Mouse (Mus musculus) kidney, adult 18-20 months (tissue): ENCODE measurements around the gene Hal.
A peak's percentile ranks its signal among the peaks of the same experiment; 100 is the strongest.

ENCODE experiments used
- DNase-seq: peaks from one replicate; pipeline ENCODE4 v3.0.0; 2021

The Hal gene

DNA sequence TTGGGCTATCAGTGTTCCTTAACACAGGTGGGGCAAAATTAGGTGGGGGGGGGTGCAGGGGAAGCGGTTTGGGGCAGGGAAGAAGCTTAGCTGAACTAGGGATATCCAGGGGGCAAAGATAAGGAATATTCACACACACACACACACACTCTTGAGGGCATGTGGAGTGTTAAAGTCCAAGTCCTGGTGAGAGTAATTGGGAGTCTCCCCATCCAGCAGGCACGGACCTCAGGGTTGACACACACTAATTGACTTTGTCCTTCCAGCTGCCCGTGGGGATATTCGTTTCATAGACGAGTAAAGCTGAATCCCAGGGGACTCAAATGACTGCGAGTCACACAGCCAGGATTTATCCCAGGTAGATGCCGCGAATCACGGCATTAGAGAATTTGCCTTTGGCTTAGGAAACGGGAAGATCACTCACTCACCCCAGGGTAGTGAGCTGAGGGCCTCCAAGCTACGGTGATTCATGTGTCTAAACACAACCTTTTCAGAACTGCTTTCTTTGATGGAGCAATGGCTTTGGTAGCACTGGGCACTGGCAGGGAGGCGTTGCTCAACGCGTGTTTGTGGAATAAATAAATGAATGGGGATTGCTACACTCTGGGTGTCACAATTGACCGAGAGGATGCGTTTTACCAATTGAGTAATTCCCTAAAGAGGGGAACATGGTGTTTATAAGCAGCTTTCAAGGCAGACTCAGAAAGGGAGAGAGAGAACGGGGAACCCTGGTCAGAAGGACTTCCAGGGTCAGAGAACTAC, at the start of gene Hal:
Gene Hal, plus strand, starts transcription at position 703 of the 762 bp plus-strand sequence.
- no peak for DNase-seq

DNA sequence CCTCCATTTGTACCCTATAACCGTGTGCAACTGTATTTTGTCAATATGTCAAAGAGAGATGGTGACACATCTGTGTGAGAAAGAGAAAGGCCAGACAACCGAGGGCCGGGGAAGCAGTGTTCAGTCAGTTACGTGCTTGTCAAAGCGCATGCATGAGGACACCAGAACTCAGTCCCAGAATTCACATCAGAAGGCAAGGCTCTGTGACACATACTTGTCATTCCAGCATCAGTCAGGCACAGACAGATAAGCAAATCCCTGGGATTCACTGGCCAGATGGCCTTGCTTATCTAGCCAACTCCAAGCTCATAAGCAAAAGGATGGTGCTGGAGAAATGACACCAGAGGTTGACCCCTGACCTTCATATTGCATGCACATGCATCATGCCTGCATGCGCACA, 47.1 kb upstream of the Hal start:
- no peak for DNase-seq

DNA sequence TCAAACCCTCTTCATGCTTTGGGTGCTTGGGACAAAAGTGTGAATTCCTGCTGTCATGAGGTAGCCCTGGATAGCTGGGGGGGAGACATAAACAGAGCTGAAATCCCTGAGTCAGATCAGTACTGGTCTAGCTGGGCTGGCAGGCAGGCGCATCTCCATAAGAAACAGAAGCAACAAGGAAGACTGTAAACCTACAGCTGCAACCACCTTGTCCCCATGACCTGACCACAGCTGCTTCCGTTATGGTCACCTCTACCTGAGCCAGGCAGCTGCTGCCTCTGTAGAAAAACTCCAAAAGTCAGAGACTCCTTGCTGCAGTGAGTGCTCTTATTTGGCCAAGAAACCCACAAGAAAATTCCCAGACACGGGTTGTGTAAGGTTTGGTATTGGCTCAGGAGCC, 46.4 kb upstream of the Hal start:
- DNase-seq, result no peak

DNA sequence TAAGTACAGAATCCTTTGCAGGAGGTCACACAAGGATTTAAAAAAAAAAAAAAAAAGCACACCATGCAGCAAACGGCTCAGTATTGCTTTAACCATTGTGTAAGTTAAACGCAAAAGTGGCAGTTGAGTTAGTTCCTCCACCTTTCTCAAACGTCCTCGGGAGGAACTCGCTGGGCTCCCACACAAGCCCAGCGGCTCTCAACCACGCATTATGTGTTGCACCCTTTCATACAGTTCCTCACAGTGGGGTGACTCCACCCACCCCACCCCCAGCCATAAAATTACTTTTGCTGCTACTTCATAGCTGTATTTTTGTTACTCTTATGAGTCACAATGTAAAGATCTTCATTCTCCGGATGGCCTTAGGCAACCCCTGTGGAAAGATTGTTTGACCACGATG, 44.2 kb upstream of the Hal start:
- DNase-seq, result no peak

DNA sequence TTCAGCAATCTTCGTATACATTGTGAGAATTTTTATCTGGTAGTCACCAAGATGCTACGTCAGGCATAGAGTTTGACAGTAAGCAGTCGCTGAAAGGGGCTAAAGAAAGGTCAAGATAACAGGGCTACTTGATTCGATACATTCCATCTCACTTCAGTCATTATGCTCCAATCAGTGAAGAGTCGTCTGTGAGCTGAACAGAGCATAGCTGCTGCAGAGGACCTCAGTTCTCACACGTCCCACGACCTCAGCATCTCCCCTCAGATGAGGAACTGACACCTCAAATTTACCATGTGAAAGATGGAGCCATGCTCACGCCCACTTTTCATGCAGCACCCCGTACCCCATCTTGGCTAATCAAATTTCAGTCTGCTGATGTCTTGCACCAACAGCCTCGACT, 41.2 kb upstream of the Hal start:
- no peak for DNase-seq

DNA sequence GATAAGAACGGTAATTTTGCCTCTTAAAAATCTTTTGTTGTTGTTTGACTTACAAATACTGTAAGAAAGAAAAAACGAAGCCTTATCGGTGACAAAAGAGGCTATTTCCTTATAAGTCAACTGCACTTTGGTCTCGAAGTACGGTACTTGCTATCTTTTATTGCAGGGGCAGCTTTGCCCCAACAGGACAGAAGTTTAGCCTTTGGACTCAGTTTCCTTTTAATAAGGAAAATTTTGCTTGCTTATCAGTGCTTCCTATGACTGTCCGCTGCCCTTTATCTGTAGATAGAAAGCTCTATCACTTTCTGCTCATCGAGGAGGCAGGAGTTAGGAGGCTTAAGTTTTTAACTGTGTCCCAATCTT, 33.9 kb upstream of the Hal start:
- no peak for DNase-seq

DNA sequence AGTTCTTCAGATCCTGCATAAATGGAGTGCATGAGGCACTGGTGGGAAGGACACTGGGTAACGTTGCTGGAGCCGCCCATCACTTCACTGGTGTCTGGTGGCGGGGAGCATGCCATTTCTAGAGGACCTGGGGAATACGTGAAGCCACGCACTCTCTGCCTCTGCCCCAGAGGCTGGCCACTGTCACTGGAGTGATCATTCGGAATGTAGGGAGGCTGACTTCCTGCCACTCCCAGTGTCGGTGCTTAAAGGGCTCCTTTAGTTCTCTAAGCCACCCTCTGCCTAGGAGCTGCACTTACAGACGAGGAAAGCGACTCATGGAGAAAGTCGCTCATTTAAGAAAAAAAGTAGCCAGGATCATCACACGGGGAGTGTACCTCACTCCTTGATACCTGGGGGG, 28.5 kb upstream of the Hal start:
- no peak for DNase-seq

DNA sequence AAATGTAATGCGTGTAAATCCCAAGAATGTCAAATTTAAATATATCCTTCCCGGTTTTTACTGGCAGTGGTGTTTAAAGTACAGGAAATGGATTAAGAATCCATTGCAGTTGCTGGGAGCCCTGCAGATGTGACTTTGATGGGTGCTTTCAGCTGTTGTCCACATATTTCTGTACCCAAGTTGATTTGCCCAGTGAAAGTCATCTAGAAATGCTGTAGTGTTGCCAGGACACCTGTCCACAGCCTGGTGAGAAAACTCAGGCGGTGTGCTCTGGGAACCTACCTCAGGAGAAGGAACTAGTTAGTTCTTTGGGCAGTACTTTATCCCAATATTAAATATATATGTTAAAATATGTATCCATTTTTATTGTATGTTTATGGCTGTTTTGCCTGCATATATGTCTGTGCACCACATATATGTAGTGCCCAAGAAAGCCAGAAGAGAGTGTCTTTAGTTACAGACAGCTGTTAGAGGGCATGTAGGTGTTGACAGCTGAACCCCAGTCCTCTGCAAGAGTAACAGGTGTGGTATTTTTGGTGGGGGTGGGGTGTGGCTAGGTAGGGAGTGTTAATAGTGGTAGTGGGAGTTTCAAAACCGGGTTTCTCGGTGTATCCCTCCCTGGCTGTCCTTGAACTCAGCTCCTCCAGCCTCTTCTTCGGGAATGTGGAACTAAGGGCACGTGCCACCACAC, 25.7 kb upstream of the Hal start:
- no peak for DNase-seq

DNA sequence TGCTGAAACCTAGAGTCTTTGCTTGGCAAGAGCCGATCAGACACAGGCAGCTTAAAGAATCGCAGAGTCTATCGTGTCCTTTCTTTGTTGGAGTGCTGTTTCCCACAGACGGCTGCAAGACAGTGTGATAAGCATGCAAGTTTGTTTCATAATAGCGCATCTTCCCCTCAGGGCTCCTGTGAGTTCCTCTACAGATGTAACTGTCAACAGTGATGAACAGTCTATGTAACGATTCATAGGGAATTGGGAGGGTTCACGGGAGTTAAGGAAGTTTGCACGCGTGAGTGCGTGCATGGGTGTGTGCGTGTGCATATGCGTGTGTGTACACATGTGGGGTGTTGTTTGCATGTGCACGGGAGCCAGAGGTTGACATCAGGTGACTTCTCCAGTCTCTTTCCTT, 25.0 kb upstream of the Hal start:
- DNase-seq, result no peak

DNA sequence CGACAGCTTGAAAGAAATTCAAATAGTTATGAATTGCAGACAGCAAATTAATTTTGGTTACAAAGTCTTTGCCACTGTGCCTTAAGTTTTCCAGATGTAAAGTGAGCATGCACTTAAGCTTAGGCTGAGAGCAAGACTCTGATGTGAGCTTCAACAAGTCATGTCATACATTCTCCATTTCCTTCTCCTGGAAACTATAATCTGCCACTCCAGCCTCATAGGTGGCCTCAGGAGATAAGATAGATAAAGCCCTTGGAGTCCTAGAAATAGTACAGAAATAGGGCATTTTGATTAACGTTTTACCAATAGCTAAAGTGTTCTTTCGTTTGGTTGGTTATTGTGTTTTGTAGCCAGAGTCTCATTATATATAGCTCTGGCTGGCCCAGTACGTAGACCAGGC, 21.3 kb upstream of the Hal start:
- DNase-seq, result no peak

DNA sequence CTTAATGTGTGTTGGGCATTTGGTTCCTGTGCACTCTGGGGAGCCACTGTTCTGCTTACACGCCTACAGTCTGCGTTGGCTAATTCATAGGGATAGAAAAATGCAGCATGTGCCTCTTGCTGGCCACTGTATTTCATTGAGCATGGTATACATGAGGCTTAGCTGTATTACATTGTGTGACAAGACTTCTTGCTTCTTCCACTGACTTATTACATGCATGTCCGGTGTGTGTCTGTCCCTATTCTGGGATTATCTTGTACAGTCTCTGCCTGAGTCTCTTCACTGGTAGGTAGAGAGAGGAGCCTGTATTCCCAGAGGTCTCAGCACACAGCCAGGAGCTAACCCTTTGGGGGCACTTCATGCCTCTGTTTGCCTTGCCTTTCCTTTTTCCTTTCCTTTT, 20.8 kb upstream of the Hal start:
- DNase-seq, result no peak

DNA sequence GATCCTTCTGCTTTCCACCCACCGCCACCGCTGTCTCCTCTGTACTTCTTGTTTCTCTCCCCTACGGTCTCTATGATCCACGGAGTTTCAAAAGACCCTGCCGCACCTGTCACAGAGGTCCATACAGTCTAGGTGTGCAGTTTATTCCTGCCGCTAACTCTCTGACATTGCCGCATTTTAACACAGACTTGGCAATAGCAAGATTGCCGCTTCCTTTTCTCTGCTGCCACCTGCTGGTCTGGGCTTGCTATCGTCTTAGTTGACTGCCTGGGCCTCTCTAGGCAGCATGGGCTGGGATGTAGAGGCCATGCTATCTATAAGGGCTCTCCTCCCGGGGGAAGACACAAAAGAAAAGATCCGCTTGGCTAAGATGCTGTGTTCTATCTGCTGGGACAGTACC, 17.2 kb upstream of the Hal start:
- peak; percentile 84 for DNase-seq

DNA sequence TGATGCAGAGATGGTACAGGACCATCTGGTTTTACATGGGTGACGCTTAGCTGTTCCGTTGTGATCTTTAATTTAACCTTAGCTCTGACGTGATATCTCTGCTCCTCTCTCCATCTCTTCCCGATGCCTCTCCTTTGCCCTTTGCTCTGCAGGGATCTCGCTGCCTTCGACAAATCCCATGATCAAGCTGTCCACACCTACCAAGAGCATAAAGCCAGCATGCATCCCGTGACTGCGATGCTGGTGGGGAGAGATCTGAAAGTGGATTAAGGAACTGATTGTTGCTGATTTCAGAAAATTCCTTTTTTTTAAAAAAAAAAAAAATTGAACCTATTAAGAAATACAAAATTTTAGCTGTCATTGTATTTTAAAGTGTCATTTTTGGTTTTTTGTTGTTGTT, 4.1 kb upstream of the Hal start:
- DNase-seq, result no peak

DNA sequence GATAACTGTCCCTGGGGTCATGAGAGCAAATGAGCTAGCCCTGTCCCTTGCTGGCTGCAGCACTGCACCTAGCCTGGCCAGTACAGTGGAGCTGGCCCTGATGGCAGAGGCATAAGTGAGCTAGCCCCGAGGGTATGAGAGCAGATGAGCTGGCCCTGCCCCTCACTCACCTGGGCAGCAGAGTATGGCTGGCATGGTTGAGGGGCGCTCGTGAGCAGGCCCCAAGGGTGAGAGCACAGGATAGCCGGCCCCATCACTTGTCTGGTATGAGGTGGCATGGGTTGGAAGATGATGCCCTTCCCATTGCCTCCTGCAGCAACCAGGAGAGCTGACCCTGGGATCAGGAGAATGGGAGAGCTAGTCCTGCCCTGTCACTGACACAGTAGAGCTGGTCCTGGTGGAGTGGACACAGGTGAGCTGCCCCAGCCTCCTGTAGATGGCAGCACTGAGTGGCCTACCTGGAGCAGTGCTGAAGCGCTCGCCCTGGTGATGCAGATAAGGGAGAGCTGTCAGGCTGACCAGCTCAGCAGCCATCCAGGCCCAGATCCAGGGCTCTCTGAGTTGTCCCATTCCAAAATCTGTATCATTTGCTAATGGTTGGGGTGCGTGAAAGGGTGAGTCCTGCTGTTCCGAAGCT, 3.4 kb upstream of the Hal start:
- DNase-seq, result peak; percentile 63

DNA sequence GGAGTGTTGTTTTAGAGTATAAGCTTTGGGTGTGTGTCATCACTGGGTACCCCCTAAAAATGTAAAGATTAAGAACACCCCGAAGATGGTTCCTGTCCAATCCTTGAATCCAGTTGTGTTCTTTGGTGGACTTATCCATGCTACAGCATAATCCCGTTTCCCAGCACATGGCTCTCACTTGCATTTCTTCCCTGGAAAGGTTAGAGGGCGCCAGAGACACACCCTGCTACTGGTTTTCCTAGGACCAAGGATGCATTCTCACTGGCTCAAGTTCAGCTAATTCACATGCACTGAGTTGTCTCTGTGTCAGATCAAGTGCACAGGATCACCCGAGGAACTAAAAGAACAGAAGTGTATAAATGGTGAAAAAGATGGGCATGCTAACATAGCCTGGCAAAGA, 1.9 kb upstream of the Hal start:
- peak; percentile 32 for DNase-seq

DNA sequence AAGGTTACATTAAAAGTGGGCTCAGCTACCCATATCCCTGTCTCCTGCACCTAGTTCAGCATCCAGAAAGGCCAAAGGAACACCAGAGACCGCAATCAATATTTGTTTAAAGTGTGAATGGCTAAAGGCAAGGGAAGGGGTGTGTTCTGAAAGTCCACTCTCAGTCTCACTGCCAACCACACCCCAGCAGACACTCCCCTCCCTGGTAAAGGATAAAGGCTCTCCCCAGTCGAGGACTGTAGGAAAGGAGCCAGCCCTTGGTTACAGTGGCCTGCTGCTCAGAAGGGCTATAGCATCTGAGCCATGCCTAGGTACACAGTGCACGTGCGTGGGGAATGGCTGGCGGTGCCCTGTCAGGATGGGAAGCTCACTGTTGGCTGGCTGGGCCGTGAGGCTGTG, 259 bp downstream of the Hal start:
- no peak for DNase-seq

DNA sequence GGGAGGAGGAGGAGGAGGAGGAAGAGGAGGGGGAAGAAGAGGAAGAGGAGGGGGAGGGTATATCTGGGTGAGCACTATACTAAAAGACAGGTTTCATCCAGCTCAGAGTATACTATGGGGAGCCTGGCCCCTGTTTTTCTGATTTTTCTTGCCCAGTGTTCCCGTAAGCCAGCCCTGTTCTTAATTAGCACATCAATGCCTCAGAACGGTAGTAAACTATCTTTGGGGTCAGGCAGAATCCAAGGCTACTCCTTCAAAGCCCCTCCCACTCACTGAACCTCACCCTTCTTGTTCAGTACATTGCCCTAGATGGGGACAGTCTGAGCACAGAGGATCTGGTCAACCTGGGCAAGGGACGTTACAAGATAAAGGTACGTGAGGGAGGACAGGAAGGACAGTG, 1.9 kb downstream of the Hal start:
- DNase-seq, result no peak

DNA sequence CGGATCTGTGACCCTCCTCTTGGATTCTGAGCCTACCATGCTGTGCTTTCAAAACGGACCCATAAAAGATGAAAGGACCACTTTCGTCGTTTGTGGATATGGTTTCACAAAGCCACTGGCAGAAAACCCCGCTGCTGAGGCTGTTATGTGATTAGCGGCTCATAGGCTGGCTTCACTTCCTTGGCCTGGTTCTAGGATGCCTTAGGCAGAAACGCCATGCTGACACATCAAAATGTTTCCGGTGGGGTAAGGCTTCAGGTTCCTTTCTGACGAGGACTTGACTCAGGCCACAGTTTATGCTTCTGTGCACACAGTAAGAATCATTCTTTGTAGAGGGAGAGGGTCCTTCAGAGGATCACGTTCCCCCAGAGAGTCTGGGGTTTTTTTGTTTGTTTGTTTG, 12.3 kb downstream of the Hal start:
- DNase-seq, result no peak

DNA sequence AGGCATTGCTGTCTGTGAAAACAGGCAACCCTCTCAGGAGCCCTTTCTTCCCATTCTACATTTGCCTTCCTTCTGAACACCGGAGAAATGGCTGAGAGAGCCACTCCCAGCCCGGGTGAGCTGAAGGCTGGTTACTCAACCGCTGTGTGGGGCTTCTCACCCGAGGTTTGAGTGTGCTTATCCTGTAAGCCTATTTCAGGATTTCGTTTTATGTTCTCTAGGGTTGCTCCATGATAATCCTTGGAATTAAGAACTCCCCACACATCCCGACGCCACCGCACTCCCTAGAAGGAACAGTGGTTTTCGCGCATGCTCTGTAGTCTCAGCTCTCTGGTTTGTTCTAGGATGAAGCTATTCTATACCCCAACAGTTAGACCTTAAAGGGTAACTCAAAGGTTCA, 12.8 kb downstream of the Hal start:
- no peak for DNase-seq

DNA sequence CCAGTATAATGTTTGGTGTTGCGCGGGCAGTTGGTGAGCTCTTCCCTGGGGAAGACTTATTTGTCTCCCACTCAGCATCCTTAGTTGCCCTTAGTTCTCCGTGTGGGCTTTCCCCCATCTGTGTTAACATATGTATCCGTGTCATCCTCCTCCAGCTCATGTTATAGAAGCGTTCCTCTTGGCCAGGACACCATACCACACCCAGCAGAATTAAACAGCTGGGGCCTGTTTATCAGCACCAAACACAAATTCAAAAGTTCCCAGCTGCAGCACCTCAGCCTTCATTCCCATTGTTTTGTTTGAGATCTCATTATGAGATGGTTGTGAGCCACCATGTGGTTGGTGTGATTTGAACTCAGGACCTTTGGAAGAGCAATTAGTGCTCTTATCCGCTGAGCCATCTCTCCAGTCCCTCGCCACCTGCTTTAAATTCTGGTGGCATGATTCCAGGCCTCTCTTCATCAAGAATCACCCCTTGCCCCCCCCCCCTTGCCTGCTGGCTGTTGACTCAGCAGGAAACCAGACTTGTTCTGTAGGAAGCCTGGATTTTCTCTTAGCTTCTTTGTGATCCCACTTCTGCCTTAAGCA, 19.9 kb downstream of the Hal start:
- DNase-seq, result no peak

DNA sequence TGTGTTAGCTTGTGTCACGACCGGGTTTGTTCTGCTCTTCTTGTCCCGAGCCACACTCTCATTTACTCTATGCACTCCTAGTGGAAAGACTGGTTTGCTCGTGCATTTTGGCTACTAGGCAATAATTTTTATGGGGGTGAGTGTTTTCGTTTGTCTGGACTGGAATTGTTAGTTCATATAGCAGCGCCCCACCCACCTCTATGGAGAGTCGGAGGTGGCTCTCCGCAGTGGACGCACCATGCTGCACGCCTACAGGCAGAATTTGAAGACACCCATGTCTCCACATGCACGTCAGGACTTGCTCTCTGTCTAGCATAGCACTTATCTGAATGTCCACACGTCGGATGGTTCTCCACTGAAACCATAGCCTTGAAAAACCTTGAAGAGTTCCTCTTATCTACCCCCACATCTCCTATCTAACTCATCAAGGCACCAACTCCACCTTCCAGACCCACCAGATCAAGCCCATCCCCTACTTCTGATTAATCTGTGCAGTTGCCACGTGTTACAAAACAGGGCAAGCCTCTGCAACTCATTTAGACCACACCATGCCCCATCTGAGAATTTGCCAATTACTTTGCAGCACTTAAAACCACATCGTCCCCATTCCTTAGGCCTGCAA, 21.1 kb downstream of the Hal start:
- no peak for DNase-seq

DNA sequence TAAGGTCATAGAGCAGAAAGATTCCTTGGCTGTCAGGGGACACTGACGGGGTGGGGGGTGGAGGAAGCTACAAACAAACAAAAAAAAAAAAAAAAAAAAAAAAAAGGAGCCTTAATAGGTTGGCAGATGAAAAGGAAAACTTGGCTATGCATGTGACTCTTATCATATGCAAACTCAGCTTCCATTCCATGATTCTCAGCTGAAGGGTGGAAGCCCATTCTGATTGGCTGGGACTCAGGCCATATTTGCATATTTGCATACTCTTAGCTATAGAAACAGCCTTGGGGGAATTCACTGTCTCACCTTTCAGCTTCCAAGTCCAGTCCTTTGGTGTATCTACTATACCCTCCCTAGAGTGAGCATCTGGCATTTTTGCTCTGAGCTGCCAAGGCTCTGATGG, 26.9 kb downstream of the Hal start:
- no peak for DNase-seq

DNA sequence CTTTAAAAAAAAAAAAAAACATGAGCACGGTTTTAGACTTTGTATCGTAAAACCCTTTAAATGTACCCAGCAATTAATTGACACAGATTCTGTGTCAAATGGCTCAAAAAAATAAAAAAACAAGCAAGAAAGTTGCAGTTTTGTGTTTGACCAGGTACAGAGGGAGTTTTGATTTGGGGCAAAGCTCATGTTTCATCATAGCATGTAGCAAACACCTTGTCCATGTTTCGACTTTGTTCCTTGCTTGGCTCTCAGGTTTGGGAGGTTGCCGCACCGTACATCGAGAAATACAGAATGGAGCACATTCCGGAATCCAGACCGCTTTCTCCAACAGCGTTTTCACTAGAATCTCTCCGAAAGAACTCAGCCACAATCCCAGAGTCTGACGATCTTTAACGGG, 27.4 kb downstream of the Hal start:
- no peak for DNase-seq

DNA sequence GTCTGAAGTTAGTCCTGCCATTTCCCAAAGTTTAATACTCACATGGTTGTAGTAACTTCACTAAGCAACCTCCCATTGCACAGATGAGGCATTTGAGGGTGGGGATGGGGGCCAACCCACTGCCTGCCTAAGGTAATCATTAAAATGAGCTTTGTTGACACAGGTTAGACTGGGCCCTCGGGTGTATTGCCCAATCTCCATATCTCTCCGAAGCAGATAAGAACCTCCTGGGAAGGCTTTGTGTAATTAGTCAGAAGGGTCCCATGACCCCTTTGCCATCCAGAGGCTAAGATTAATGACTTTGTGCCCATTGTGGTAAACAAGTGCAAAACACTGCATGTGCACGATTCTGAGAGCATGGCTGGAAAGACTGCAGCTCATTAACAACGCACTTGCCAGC, 29.2 kb downstream of the Hal start:
- DNase-seq, result no peak
